Comparison of ENCODE assay signal across 18 mouse cellular contexts in genomic region chr1:36707166-36707565, GRCm38 (mm10). TPM values are rescaled to one million over a fixed set of nuclear protein-coding genes. Genes with fewer than 3 reads are reported as not detected.
DNase-seq lines count a peak whose midpoint lies in the region; TF ChIP-seq lines count a peak whose summit lies in the region.
"Had no signal": no experiment of that assay in that cellular context is flagged by ENCODE, and none has a peak within 500 bp of the region (broad histone marks: within the 10 kb centered on the region; RNA-seq: fewer than 3 reads in every experiment).

No protein-coding gene starts in this region.

- peaks cover 54% of the 10 kb centered on the region for H3K36me3 ChIP-seq in E14TG2a.4 (ENCODE audit: insufficient read depth, low read length)

- TF ChIP-seq CTCF in E14TG2a.4 (conservative IDR thresholded peaks at IDR 0.05; ENCODE audit: low read length) = no peak

- DNase-seq in frontal cortex, postnatal 36 days (ENCODE audit: low spot score in 2 of 2) = peak; percentile 26 to 66
- no peak for DNase-seq in frontal cortex, postnatal 25 days (ENCODE audit: low spot score in 2 of 2)
- DNase-seq in left cerebral cortex, adult 18-20 months (ENCODE audit: low spot score in 2 of 2) = peak; percentile 34 to 60
- no peak for DNase-seq in left cerebral cortex, postnatal 10 days (ENCODE audit: extremely low spot score in 1 of 2, low spot score in 2 of 2)
- peak; percentile 73 for DNase-seq in Muller cell, postnatal 12 days (ENCODE audit: inconsistent ontology term)
- DNase-seq in urinary bladder, postnatal 36 days (ENCODE audit: low spot score in 2 of 2) = no peak
- DNase-seq: heart, postnatal 10 days; lung, adult 2 months; lung, postnatal 36 days; retina, postnatal 1 day; thymus, adult 2 months had no signal

- H3K9me3 ChIP-seq in E14TG2a.4 (ENCODE audit: low read length) = no peaks in the 10 kb centered on the region
- H3K9me3 ChIP-seq: G1E; midbrain, embryonic 10.5 days had no signal

- H3K4me1 ChIP-seq in E14TG2a.4 (replicated peaks; ENCODE audit: low read depth, low read length) = peaks cover 47% of the 10 kb centered on the region

- peak overlapping the region; percentile 98 for H3K4me3 ChIP-seq in E14TG2a.4 (replicated peaks; ENCODE audit: low read length)
- H3K4me3 ChIP-seq: myocyte had no signal

- H3K27me3 ChIP-seq in E14TG2a.4 (ENCODE audit: insufficient read depth, low read length) = no peaks in the 10 kb centered on the region

- intact Hi-C loops in left cerebral cortex, postnatal 10 days (cut with DNase I) = no loop called here

RNA-seq across cellular contexts. Expression of gene 4933424G06Rik, which starts 2.8 kb away (rescaled TPM):
- total RNA-seq in left cerebral cortex, adult 18-20 months (2021) = 1 to 10 TPM in 1 of 2 experiments, not detected in 1; 1.5 TPM
- under 1 TPM; 0.71 to 0.81 TPM for total RNA-seq in left cerebral cortex, postnatal 10 days (2021)
- total RNA-seq: adrenal gland, postnatal 4 days; granulocyte monocyte progenitor cell, adult 5-6 weeks; heart, postnatal 10 days; liver, adult 2 months had no signal

RNA-seq across cellular contexts. Expression of gene Actr1b, which starts 7.1 kb away (rescaled TPM):
- 100 to 1,000 TPM; 338 to 340 TPM for total RNA-seq in left cerebral cortex, adult 18-20 months (2021)
- 100 to 1,000 TPM; 202 to 213 TPM for total RNA-seq in left cerebral cortex, postnatal 10 days (2021)

RNA-seq across cellular contexts. Expression of gene Cox5b, which starts 15.9 kb away (rescaled TPM):
- total RNA-seq in left cerebral cortex, adult 18-20 months (2021) = 100 to 1,000 TPM; 586 to 651 TPM
- 100 to 1,000 TPM; 610 to 632 TPM for total RNA-seq in left cerebral cortex, postnatal 10 days (2021)

RNA-seq across cellular contexts. Expression of gene Fam178b, which starts 24.2 kb away (rescaled TPM):
- not detected for total RNA-seq in left cerebral cortex, adult 18-20 months (2021)
- under 1 TPM in 1 of 2 experiments, not detected in 1; 0.69 TPM for total RNA-seq in left cerebral cortex, postnatal 10 days (2021)
- total RNA-seq: G1E had no signal

RNA-seq across cellular contexts. Expression of gene Zap70, which starts 54.4 kb away (rescaled TPM):
- total RNA-seq in left cerebral cortex, adult 18-20 months (2021) = 1 to 10 TPM; 1.3 to 2.1 TPM
- 1 to 10 TPM; 2.3 TPM for total RNA-seq in left cerebral cortex, postnatal 10 days (2021)
- total RNA-seq: G1E; granulocyte monocyte progenitor cell, adult 5-6 weeks had no signal

Comparison
In these comparisons a context has a peak if more than half of its experiments do, and no peak if none do; other contexts are left out.
1. DNase-seq: peak in frontal cortex, postnatal 36 days (2 of 2), left cerebral cortex, adult 18-20 months (2 of 2) and Muller cell, postnatal 12 days (single experiment); none in frontal cortex, postnatal 25 days (0 of 2), left cerebral cortex, postnatal 10 days (0 of 2) and urinary bladder, postnatal 36 days (0 of 2).